ENCODE assay signal across 8 mouse cellular contexts in genomic region chr1:39651241-39651548, GRCm38 (mm10). TPM values are rescaled to one million over a fixed set of nuclear protein-coding genes. Genes with fewer than 3 reads are reported as not detected.
DNase-seq lines count a peak whose midpoint lies in the region; ATAC-seq and TF ChIP-seq lines count a peak whose summit lies in the region.

Gene Creg2 (minus strand): TSS chr1:39651474.

- no peak for TF ChIP-seq CTCF in forebrain, postnatal 0 days (IDR thresholded peaks at IDR 0.05; ENCODE audit: low read depth)

- peaks cover 51% of the 10 kb centered on the region for H3K27me3 ChIP-seq in heart, embryonic 10.5 days (ENCODE audit: insufficient read depth, poor library complexity, severe bottlenecking)
- H3K27me3 ChIP-seq in forebrain, postnatal 0 days (ENCODE audit: insufficient read depth, low read length) = no peaks in the 10 kb centered on the region; the same call in none of the 2 replicates
- H3K27me3 ChIP-seq in limb, embryonic 11.5 days (ENCODE audit: control insufficient read depth, insufficient read depth, low read length) = peaks cover 29% of the 10 kb centered on the region
- peaks cover 24% of the 10 kb centered on the region for H3K27me3 ChIP-seq in stomach, embryonic 15.5 days (replicated peaks)

- H3K9ac ChIP-seq in forebrain, postnatal 0 days = peak within 1 kb of the TSS; percentile 64
- peak within 1 kb of the TSS; percentile 43 for H3K9ac ChIP-seq in limb, embryonic 11.5 days (ENCODE audit: low read length)
- no peak within 1 kb of the TSS for H3K9ac ChIP-seq in stomach, embryonic 15.5 days

- H3K4me3 ChIP-seq in heart, embryonic 10.5 days = peak within 1 kb of the TSS; percentile 76
- peak within 1 kb of the TSS; percentile 60 for H3K4me3 ChIP-seq in forebrain, postnatal 0 days (ENCODE audit: low read depth, low read length)
- H3K4me3 ChIP-seq in limb, embryonic 11.5 days (ENCODE audit: low read depth, low read length) = peak within 1 kb of the TSS; percentile 41
- H3K4me3 ChIP-seq in stomach, embryonic 15.5 days (replicated peaks) = peak within 1 kb of the TSS; percentile 52

- H3K9me3 ChIP-seq in heart, embryonic 10.5 days = no peaks in the 10 kb centered on the region
- H3K9me3 ChIP-seq in forebrain, postnatal 0 days (ENCODE audit: low read length) = no peaks in the 10 kb centered on the region
- H3K9me3 ChIP-seq in limb, embryonic 11.5 days (ENCODE audit: control insufficient read depth, low read length) = no peaks in the 10 kb centered on the region
- no peaks in the 10 kb centered on the region for H3K9me3 ChIP-seq in stomach, embryonic 15.5 days

- ATAC-seq in forebrain, postnatal 0 days = no peak; the same call in 1 of the 2 replicates
- ATAC-seq in limb, embryonic 11.5 days (ENCODE audit: insufficient number of reproducible peaks, low FRiP score, low TSS enrichment, low read depth) = no peak
- ATAC-seq in stomach, embryonic 15.5 days (ENCODE audit: insufficient read depth, low FRiP score, low read depth) = no peak

- H3K27ac ChIP-seq in heart, embryonic 10.5 days = peak within 1 kb of the TSS; percentile 19; the same call in 1 of the 2 replicates
- peak within 1 kb of the TSS; percentile 21; the same call in 1 of the 2 replicates for H3K27ac ChIP-seq in forebrain, postnatal 0 days (ENCODE audit: low read depth, low read length)
- no peak within 1 kb of the TSS for H3K27ac ChIP-seq in limb, embryonic 11.5 days (replicated peaks; ENCODE audit: low read depth, low read length)
- H3K27ac ChIP-seq in stomach, embryonic 15.5 days = no peak within 1 kb of the TSS

- no peaks in the 10 kb centered on the region for H3K36me3 ChIP-seq in heart, embryonic 10.5 days
- H3K36me3 ChIP-seq in forebrain, postnatal 0 days (ENCODE audit: insufficient read depth) = no peaks in the 10 kb centered on the region
- no peaks in the 10 kb centered on the region for H3K36me3 ChIP-seq in limb, embryonic 11.5 days (ENCODE audit: control insufficient read depth, insufficient read depth, low read length)
- no peaks in the 10 kb centered on the region for H3K36me3 ChIP-seq in stomach, embryonic 15.5 days

- peaks cover 18% of the 10 kb centered on the region for H3K4me1 ChIP-seq in heart, embryonic 10.5 days
- 0 out of 2 replicates have a peak, but pooled peaks cover 2% of the 10 kb centered on the region for H3K4me1 ChIP-seq in forebrain, postnatal 0 days (ENCODE audit: insufficient read depth)
- H3K4me1 ChIP-seq in limb, embryonic 11.5 days (ENCODE audit: control insufficient read depth, insufficient read depth, low read length) = peaks cover 5% of the 10 kb centered on the region
- H3K4me1 ChIP-seq in stomach, embryonic 15.5 days = peaks cover 16% of the 10 kb centered on the region

- WGBS in heart, embryonic 10.5 days = 39% methylated on average over 9 of the region's 9 CpGs
- 36% methylated on average over 9 of the region's 9 CpGs for WGBS in forebrain, postnatal 0 days
- WGBS in limb, embryonic 11.5 days = 42% methylated on average over 9 of the region's 9 CpGs
- 37% methylated on average over 9 of the region's 9 CpGs for WGBS in stomach, embryonic 15.5 days

- H3K4me2 ChIP-seq in forebrain, postnatal 0 days (ENCODE audit: low read depth) = peak within 1 kb of the TSS; percentile 99
- H3K4me2 ChIP-seq in limb, embryonic 11.5 days (ENCODE audit: low read depth, severe bottlenecking) = peak within 1 kb of the TSS; percentile 94
- peak within 1 kb of the TSS; percentile 99 for H3K4me2 ChIP-seq in stomach, embryonic 15.5 days

- DNase-seq in heart, embryonic 10.5 days (ENCODE audit: low spot score) = no peak
- no peak for DNase-seq in heart, postnatal 36 days
- peak; percentile 54 for DNase-seq in CD4-positive, CD25-positive, alpha-beta regulatory T cell, adult 2 months (ENCODE audit: low read depth, low spot score)
- DNase-seq in forebrain, postnatal 0 days = no peak
- DNase-seq in limb, embryonic 11.5 days (ENCODE audit: low spot score) = no peak
- DNase-seq in right cerebral cortex, postnatal 10 days (ENCODE audit: low spot score in 2 of 2) = no peak
- DNase-seq in adrenal gland, postnatal 36 days = no peak

- intact Hi-C loops in heart, postnatal 36 days (cut with DNase I) = no loop called here

RNA-seq across cellular contexts. Expression of gene Creg2, which starts in this region (rescaled TPM):
- 0.04 and 0.06 TPM in 2 replicates for polyA plus RNA-seq in heart, embryonic 10.5 days (2016; fragmentation: Nextera tagmentation; extraction: Ambion mirVana)
- not detected for total RNA-seq in heart, postnatal 36 days (2021)
- total RNA-seq in forebrain, postnatal 0 days (2014; rRNA removed) = 9.8 and 13.1 TPM in 2 replicates
- polyA plus RNA-seq in forebrain, postnatal 0 days (2015; fragmentation: Nextera tagmentation; extraction: Ambion mirVana) = 2.8 and 6.9 TPM in 2 replicates
- polyA plus RNA-seq in limb, embryonic 11.5 days (2014; fragmentation: Nextera tagmentation; extraction: Ambion mirVana) = 0.10 TPM in 1 of 2 replicates, not detected in the other
- 0.19 and 0.45 TPM in 2 replicates for polyA plus RNA-seq in stomach, embryonic 15.5 days (2015; fragmentation: Nextera tagmentation; extraction: Ambion mirVana)
- total RNA-seq in adrenal gland, postnatal 36 days (2021) = under 1 TPM; 0.13 to 0.23 TPM

Comparison
In these comparisons a context has a peak if more than half of its experiments do, and no peak if none do; other contexts are left out.
1. H3K27ac ChIP-seq: peak in heart, embryonic 10.5 days (single experiment) and forebrain, postnatal 0 days (single experiment); none in limb, embryonic 11.5 days (single experiment) and stomach, embryonic 15.5 days (single experiment).
2. Peak in every context shown above with its lines, with median percentiles within 50 percentile points of each other: H3K4me3 ChIP-seq and H3K4me2 ChIP-seq.